Mouse (Mus musculus): ENCODE data around the gene Capzb. TPM values are rescaled to one million over a fixed set of nuclear protein-coding genes. Genes with fewer than 3 reads are reported as not detected.

Gene Capzb
- 410 and 425 TPM in 2 replicates for polyA plus RNA-seq (2015; fragmentation: Nextera tagmentation; extraction: Ambion mirVana)

GRCm38 (mm10) chr4:139192499-139193175, at the start of gene Capzb:
Capzb (plus strand) TSS chr4:139192899.
- no peaks in the 10 kb centered on the region for H3K27me3 ChIP-seq (replicated peaks)
- peak within 1 kb of the TSS; percentile 95 for H3K27ac ChIP-seq
- under 1% methylated on average over 49 of the region's 69 CpGs for WGBS
- H3K9ac ChIP-seq, result peak within 1 kb of the TSS; percentile 92
- no peaks in the 10 kb centered on the region for H3K36me3 ChIP-seq
- no peaks in the 10 kb centered on the region for H3K9me3 ChIP-seq
- peak; percentile 97 for ATAC-seq
- peaks cover 45% of the 10 kb centered on the region for H3K4me1 ChIP-seq (replicated peaks)
- H3K4me2 ChIP-seq (replicated peaks), result peak within 1 kb of the TSS; percentile 91
- peak within 1 kb of the TSS; percentile 94 for H3K4me3 ChIP-seq (replicated peaks)

DNA sequence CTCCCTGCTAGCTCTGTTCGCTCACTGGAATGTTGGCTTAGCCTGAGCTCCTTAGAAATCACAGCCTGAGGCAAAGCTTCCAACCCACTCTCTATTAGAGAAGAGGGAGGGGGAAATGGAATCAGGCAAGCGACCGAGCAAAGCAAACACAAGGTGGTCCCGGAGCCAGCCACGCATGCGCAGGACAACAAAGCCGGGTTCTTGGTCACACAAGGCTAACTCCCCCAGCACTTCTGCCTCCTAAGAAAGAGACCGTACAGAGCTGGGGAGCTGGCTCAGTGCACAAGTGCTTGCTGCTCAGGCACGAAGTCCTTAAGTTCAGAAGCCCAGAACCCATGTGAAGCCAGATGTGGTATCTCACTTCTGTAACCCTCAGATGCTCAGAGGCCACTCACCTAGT, 49.7 kb upstream of the Capzb start:
- Histone ChIP-seq H3K9me3 (no peaks in the 10 kb centered on the region), H3K4me2 (replicated peaks) (peak overlapping the region; percentile 26; the same call in 1 of the 2 replicates), H3K9ac (no peak overlapping the region), H3K36me3 (no peaks in the 10 kb centered on the region), H3K27me3 (replicated peaks) (no peaks in the 10 kb centered on the region), H3K4me1 (replicated peaks) (peaks cover 4% of the 10 kb centered on the region; the same call in 1 of the 2 replicates), H3K4me3 (replicated peaks) (no peak overlapping the region), H3K27ac (no peak overlapping the region)
- 45% methylated on average over 9 of the region's 9 CpGs for WGBS
- no peak for ATAC-seq

- no peaks in the 10 kb centered on the region for H3K36me3 ChIP-seq
- peaks cover 4% of the 10 kb centered on the region; the same call in 1 of the 2 replicates for H3K4me1 ChIP-seq (replicated peaks)
- no peak overlapping the region for H3K9ac ChIP-seq
- no peak for ATAC-seq
- H3K4me3 ChIP-seq (replicated peaks), result no peak overlapping the region
- no peak overlapping the region for H3K27ac ChIP-seq
- H3K27me3 ChIP-seq (replicated peaks), result no peaks in the 10 kb centered on the region
- no peak overlapping the region for H3K4me2 ChIP-seq (replicated peaks)
- WGBS, result 86% methylated on average over 4 of the region's 4 CpGs
- H3K9me3 ChIP-seq, result no peaks in the 10 kb centered on the region
Observed at GRCm38 (mm10) chr4:139144577-139144976, 48.1 kb upstream of the Capzb start.

DNA sequence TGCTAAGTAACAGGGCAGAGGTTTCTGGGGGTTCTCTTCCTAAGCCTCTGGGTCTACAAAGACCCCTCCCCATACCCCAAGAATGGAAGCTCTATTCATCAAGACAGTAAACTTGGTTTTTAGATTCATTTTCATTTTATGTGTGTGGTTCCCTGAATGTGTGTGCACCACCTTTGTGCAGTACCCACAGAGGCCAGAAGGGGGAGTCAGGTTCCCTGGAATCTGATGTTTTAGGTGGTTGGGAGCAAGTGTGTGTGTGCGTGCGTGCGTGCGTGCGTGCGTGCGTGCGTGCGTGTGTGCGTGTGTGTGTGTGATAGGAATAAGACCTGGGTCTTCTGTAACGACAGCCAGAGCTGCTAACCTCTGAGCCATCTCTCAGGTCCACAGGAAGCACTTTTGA, 47.5 kb upstream of the Capzb start:
- no peak for ATAC-seq
- 94% methylated on average over 11 of the region's 11 CpGs for WGBS
- no peak overlapping the region for H3K27ac ChIP-seq

DNA sequence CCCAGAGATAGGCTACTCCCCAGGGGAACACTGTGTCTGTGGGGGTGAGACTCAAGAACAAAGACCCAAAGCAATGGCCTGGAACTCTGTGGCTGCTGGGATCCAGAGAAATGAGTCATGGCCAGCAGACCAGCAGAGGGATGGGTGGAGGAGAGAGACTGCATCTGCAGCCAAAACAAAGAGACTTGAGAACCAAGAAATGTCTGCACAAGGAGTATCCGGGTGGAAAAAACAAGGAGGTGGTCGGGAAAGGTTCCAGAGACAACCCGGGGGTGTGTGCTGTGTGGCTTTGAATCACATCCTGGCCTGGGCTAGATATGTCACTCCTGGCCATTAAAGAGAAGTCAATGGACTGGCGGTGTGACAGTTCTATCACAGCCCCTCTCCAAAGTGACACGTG, 45.9 kb upstream of the Capzb start:
- ATAC-seq, result no peak
- Histone ChIP-seq H3K4me3 (replicated peaks) (no peak overlapping the region), H3K9me3 (no peaks in the 10 kb centered on the region), H3K4me2 (replicated peaks) (no peak overlapping the region), H3K4me1 (replicated peaks) (peaks cover 4% of the 10 kb centered on the region; the same call in 1 of the 2 replicates), H3K9ac (no peak overlapping the region), H3K27me3 (replicated peaks) (no peaks in the 10 kb centered on the region), H3K36me3 (no peaks in the 10 kb centered on the region), H3K27ac (no peak overlapping the region)
- 80% methylated on average over 5 of the region's 5 CpGs for WGBS

More for the DNA sequence above, 47.5 kb upstream of the Capzb start:
- H3K36me3 ChIP-seq, result no peaks in the 10 kb centered on the region
- no peaks in the 10 kb centered on the region for H3K27me3 ChIP-seq (replicated peaks)
- H3K4me2 ChIP-seq (replicated peaks), result no peak overlapping the region
- peaks cover 4% of the 10 kb centered on the region; the same call in 1 of the 2 replicates for H3K4me1 ChIP-seq (replicated peaks)
- no peaks in the 10 kb centered on the region for H3K9me3 ChIP-seq
- no peak overlapping the region for H3K4me3 ChIP-seq (replicated peaks)
- no peak overlapping the region for H3K9ac ChIP-seq

GRCm38 (mm10) chr4:139151370-139151769, 41.3 kb upstream of the Capzb start:
- no peaks in the 10 kb centered on the region for H3K4me1 ChIP-seq (replicated peaks)
- no peaks in the 10 kb centered on the region for H3K9me3 ChIP-seq
- no peaks in the 10 kb centered on the region for H3K27me3 ChIP-seq (replicated peaks)
- H3K36me3 ChIP-seq, result no peaks in the 10 kb centered on the region
- no peak overlapping the region for H3K9ac ChIP-seq
- no peak overlapping the region for H3K4me2 ChIP-seq (replicated peaks)
- H3K4me3 ChIP-seq (replicated peaks), result no peak overlapping the region
- no peak for ATAC-seq
- H3K27ac ChIP-seq, result no peak overlapping the region
- 70% methylated on average over 6 of the region's 6 CpGs for WGBS

DNA sequence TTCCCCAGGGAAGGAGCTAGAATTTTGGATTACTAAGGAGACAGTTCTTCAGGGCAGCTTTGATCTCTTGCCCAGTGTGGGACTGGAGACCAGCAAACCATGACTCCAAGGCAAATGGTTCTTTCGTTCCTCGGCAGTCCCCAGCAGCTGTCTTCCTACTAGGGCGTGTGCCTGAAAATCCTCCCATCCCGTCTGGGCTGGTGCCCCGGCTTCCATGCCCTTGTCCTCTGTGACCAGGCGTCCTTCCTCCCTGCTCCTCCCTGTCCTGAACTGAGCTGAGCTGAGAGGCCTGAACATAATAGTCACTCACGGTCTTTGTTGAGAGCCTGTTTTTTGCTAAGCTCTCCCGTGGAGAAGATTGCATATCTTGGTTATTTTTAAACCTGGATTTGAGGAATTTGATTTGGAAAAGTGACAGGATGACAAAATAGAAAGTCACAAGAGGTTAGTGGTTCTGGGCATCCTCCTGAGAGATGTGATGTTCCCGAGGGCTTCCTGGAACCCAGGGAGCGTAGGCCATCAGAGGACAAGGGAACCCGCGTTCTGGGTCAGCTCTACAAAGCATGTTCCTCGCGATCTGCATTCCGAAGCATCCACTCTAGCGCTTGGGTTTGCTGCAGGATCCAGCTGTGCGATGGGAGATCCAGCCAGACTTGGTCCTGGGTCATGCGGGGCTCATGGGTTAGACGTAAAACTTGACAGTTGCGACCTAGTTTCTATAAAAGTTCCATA, 38.0 kb upstream of the Capzb start:
- Histone ChIP-seq H3K9ac (no peak overlapping the region), H3K27ac (no peak overlapping the region), H3K4me2 (replicated peaks) (no peak overlapping the region), H3K27me3 (replicated peaks) (no peaks in the 10 kb centered on the region), H3K9me3 (no peaks in the 10 kb centered on the region), H3K4me1 (replicated peaks) (no peaks in the 10 kb centered on the region), H3K4me3 (replicated peaks) (no peak overlapping the region), H3K36me3 (no peaks in the 10 kb centered on the region)
- 75% methylated on average over 20 of the region's 20 CpGs for WGBS
- ATAC-seq, result no peak

DNA sequence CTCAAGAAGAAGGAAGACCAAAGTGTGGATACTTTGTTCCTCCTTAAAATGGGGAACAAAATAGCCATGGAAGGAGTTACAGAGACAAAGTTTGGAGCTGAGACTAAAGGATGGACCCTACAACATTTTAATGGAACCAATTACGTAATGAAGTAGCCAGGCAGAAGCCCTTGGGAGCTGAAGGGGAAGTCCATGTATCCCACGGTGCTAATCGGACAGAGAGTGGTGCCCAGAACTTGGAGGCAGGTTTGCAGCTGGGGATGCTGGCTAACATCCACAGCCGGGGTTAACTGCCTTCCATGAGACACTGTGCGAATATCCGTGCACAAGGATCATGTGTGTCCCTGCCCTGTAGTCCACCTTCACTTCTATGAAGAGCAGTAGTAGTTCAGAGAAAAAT, 36.2 kb upstream of the Capzb start:
- no peaks in the 10 kb centered on the region for H3K9me3 ChIP-seq
- H3K36me3 ChIP-seq, result no peaks in the 10 kb centered on the region
- no peak overlapping the region for H3K4me2 ChIP-seq (replicated peaks)
- no peaks in the 10 kb centered on the region for H3K4me1 ChIP-seq (replicated peaks)
- ATAC-seq, result no peak
- H3K27ac ChIP-seq, result no peak overlapping the region
- 89% methylated on average over 6 of the region's 6 CpGs for WGBS
- H3K9ac ChIP-seq, result no peak overlapping the region
- H3K27me3 ChIP-seq (replicated peaks), result no peaks in the 10 kb centered on the region
- no peak overlapping the region for H3K4me3 ChIP-seq (replicated peaks)

GRCm38 (mm10) chr4:139158350-139158749, 34.3 kb upstream of the Capzb start:
- Histone ChIP-seq H3K9me3 (no peaks in the 10 kb centered on the region), H3K27ac (0 out of 2 replicates have a peak overlapping the region, but pooled peaks have one; percentile 10), H3K4me1 (replicated peaks) (no peaks in the 10 kb centered on the region), H3K4me3 (replicated peaks) (no peak overlapping the region), H3K4me2 (replicated peaks) (no peak overlapping the region; the same call in 1 of the 2 replicates), H3K27me3 (replicated peaks) (no peaks in the 10 kb centered on the region), H3K9ac (no peak overlapping the region), H3K36me3 (no peaks in the 10 kb centered on the region)
- 42% methylated on average over 14 of the region's 14 CpGs for WGBS
- no peak for ATAC-seq

DNA sequence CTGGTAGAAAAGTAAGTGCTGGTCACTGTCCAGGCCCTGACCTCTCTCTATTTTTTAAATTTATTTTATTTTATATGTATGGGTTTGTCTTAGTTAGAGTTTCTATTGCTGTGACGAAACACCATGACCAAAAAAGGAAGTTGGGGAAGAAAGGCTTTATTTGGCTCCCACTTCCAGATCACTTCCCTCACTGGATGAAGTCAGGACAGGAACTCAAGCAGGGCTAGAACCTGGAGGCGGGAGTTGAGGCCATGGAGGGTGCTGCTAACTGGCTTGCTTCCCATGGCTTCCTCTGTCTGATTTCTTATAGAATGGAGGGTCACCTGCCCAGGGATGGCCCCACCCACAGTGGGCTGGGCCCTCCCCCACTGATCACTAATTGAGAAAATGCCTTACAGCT, 31.6 kb upstream of the Capzb start:
- Histone ChIP-seq H3K4me1 (replicated peaks) (no peaks in the 10 kb centered on the region), H3K9ac (no peak overlapping the region), H3K4me3 (replicated peaks) (no peak overlapping the region), H3K4me2 (replicated peaks) (no peak overlapping the region), H3K27me3 (replicated peaks) (no peaks in the 10 kb centered on the region), H3K9me3 (no peaks in the 10 kb centered on the region), H3K27ac (no peak overlapping the region), H3K36me3 (no peaks in the 10 kb centered on the region)
- 74% methylated on average over 2 of the region's 2 CpGs for WGBS
- no peak for ATAC-seq

DNA sequence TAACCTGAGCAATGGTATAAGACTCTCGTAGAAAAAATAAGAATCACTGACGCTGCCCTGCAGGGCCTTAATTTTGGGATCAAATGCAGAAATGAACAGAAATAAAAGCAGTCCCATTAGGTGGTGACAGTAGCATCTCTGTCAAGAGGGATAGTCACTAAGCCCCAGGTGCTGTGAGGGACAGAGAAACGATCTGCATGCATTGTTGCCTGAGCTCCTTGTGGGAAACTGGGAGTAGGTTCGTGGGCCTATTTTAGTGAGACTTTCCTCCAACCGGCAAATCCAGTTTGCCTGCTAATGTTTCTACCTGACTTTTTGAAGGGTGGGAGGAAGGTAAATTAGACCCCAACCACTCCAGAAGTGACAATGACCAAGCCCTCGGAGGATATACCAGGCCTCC, 28.6 kb upstream of the Capzb start:
- no peak for ATAC-seq
- Histone ChIP-seq H3K27ac (no peak overlapping the region), H3K36me3 (no peaks in the 10 kb centered on the region), H3K4me1 (replicated peaks) (no peaks in the 10 kb centered on the region), H3K9me3 (no peaks in the 10 kb centered on the region), H3K4me3 (replicated peaks) (no peak overlapping the region), H3K9ac (no peak overlapping the region), H3K4me2 (replicated peaks) (no peak overlapping the region), H3K27me3 (replicated peaks) (no peaks in the 10 kb centered on the region)
- WGBS, result 85% methylated on average over 6 of the region's 6 CpGs

DNA sequence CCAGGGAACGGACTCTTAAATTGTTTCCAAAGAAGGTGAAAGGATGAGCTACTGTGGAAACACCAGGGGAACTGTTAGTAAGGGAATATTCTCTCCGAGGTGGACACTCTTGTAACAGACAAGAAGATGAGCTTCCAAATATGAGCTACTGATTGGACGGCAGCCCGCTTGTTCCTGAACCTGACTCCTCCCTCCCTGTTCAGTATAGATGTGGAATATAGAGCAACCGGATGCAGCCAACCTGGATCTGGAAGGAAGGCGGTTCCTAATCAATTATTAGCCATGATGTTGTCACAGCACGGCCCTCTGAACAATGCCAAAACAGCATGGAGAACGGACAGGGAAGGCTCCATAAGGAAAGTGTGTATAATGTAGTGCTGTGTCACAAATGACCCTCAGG, 27.4 kb upstream of the Capzb start:
- Histone ChIP-seq H3K4me1 (replicated peaks) (no peaks in the 10 kb centered on the region), H3K9ac (no peak overlapping the region), H3K4me2 (replicated peaks) (no peak overlapping the region), H3K4me3 (replicated peaks) (no peak overlapping the region), H3K9me3 (no peaks in the 10 kb centered on the region), H3K36me3 (no peaks in the 10 kb centered on the region), H3K27ac (no peak overlapping the region), H3K27me3 (replicated peaks) (no peaks in the 10 kb centered on the region)
- no peak for ATAC-seq
- WGBS, result 73% methylated on average over 8 of the region's 8 CpGs
